10 mouse cellular contexts compared by ENCODE assay signal in genomic region chr15:82081161-82081560, GRCm38 (mm10). TPM values are rescaled to one million over a fixed set of nuclear protein-coding genes. Genes with fewer than 3 reads are reported as not detected.
DNase-seq lines count a peak whose midpoint lies in the region; ATAC-seq and TF ChIP-seq lines count a peak whose summit lies in the region.
"Had no signal": no experiment of that assay in that cellular context is flagged by ENCODE, and none has a peak within 500 bp of the region (broad histone marks: within the 10 kb centered on the region; RNA-seq: fewer than 3 reads in every experiment).

No protein-coding gene starts in this region.

- H3K36me3 ChIP-seq in forebrain, embryonic 14.5 days (ENCODE audit: control insufficient read depth, insufficient read depth, low read length): no peaks in the 10 kb centered on the region
- H3K36me3 ChIP-seq in forebrain, embryonic 12.5 days (replicated peaks): no peaks in the 10 kb centered on the region
- H3K36me3 ChIP-seq in ES-Bruce4 (ENCODE audit: control insufficient read depth, insufficient read depth, low read length, poor library complexity, severe bottlenecking): no peaks in the 10 kb centered on the region
- H3K36me3 ChIP-seq in hindbrain, embryonic 15.5 days: no peaks in the 10 kb centered on the region
- H3K36me3 ChIP-seq in heart, embryonic 11.5 days (ENCODE audit: control insufficient read depth, insufficient read depth, low read length): no peaks in the 10 kb centered on the region
- H3K36me3 ChIP-seq: G1E; heart, embryonic 13.5 days had no signal

- H3K9ac ChIP-seq in forebrain, embryonic 14.5 days (ENCODE audit: low read length): no peak overlapping the region
- H3K9ac ChIP-seq in forebrain, embryonic 12.5 days: no peak overlapping the region
- H3K9ac ChIP-seq in ES-Bruce4 (ENCODE audit: low read depth, poor library complexity, severe bottlenecking): no peak overlapping the region
- H3K9ac ChIP-seq in hindbrain, embryonic 15.5 days: no peak overlapping the region
- H3K9ac ChIP-seq in heart, embryonic 11.5 days (ENCODE audit: low read depth, low read length): no peak overlapping the region
- H3K9ac ChIP-seq: heart, embryonic 13.5 days had no signal

- no peak for TF ChIP-seq POLR2A in ES-Bruce4 (IDR thresholded peaks at IDR 0.05; ENCODE audit: insufficient read depth, low read length)

- no peaks in the 10 kb centered on the region for H3K4me1 ChIP-seq in forebrain, embryonic 14.5 days (ENCODE audit: control insufficient read depth, insufficient read depth, low read length)
- no peaks in the 10 kb centered on the region for H3K4me1 ChIP-seq in forebrain, embryonic 12.5 days
- no peaks in the 10 kb centered on the region for H3K4me1 ChIP-seq in ES-Bruce4 (ENCODE audit: control insufficient read depth, insufficient read depth, low read length)
- H3K4me1 ChIP-seq in hindbrain, embryonic 15.5 days (replicated peaks): no peaks in the 10 kb centered on the region
- no peaks in the 10 kb centered on the region for H3K4me1 ChIP-seq in heart, embryonic 11.5 days (ENCODE audit: control insufficient read depth, insufficient read depth, low read length)
- H3K4me1 ChIP-seq: heart, embryonic 13.5 days had no signal

- ATAC-seq in forebrain, embryonic 14.5 days: peak; percentile 48; the same call in 1 of the 2 replicates
- ATAC-seq in forebrain, embryonic 12.5 days (ENCODE audit: low FRiP score): no peak
- ATAC-seq in common myeloid progenitor, adult 5-6 weeks (replicated peaks; ENCODE audit: low read depth, poor library complexity, severe bottlenecking): peak; percentile 94
- ATAC-seq in hindbrain, embryonic 15.5 days (ENCODE audit: low FRiP score, low read depth): peak; percentile 69; the same call in 1 of the 2 replicates
- no peak for ATAC-seq in heart, embryonic 11.5 days (replicated peaks; ENCODE audit: insufficient number of reproducible peaks, low FRiP score, low TSS enrichment)

- no peaks in the 10 kb centered on the region for H3K9me3 ChIP-seq in forebrain, embryonic 14.5 days (replicated peaks; ENCODE audit: control insufficient read depth, low read length)
- H3K9me3 ChIP-seq in forebrain, embryonic 12.5 days: no peaks in the 10 kb centered on the region
- no peaks in the 10 kb centered on the region for H3K9me3 ChIP-seq in ES-Bruce4 (replicated peaks; ENCODE audit: control insufficient read depth, insufficient read depth, low read length, poor library complexity, severe bottlenecking)
- no peaks in the 10 kb centered on the region for H3K9me3 ChIP-seq in hindbrain, embryonic 15.5 days
- no peaks in the 10 kb centered on the region for H3K9me3 ChIP-seq in heart, embryonic 11.5 days (replicated peaks; ENCODE audit: control insufficient read depth, low read length)
- H3K9me3 ChIP-seq: G1E; heart, embryonic 13.5 days had no signal

- intact Hi-C loops in left cerebral cortex, postnatal 4 days (cut with DNase I): no loop called here

- DNase-seq in forebrain, embryonic 14.5 days (ENCODE audit: low spot score): peak; percentile 68
- peak; percentile 70 for DNase-seq in left cerebral cortex, postnatal 4 days
- DNase-seq in right cerebral cortex, adult 2 months (ENCODE audit: low spot score in 2 of 2): peak; percentile 73 to 77

- H3K27ac ChIP-seq in forebrain, embryonic 14.5 days (ENCODE audit: low read depth, low read length): no peak overlapping the region
- H3K27ac ChIP-seq in forebrain, embryonic 12.5 days: no peak overlapping the region
- no peak overlapping the region for H3K27ac ChIP-seq in ES-Bruce4 (ENCODE audit: insufficient read depth, low read length)
- H3K27ac ChIP-seq in hindbrain, embryonic 15.5 days (replicated peaks): no peak overlapping the region
- no peak overlapping the region for H3K27ac ChIP-seq in heart, embryonic 11.5 days (ENCODE audit: low read depth, low read length)
- H3K27ac ChIP-seq: heart, embryonic 13.5 days had no signal

- no peak overlapping the region for H3K4me2 ChIP-seq in forebrain, embryonic 14.5 days (ENCODE audit: low read length)
- H3K4me2 ChIP-seq in forebrain, embryonic 12.5 days: no peak overlapping the region
- H3K4me2 ChIP-seq in hindbrain, embryonic 15.5 days: no peak overlapping the region
- H3K4me2 ChIP-seq in heart, embryonic 11.5 days: no peak overlapping the region
- H3K4me2 ChIP-seq: heart, embryonic 13.5 days had no signal

- peak; percentile 48 for TF ChIP-seq CTCF in ES-Bruce4 (IDR thresholded peaks at IDR 0.05; ENCODE audit: low read depth, low read length)

- no peaks in the 10 kb centered on the region for H3K27me3 ChIP-seq in forebrain, embryonic 14.5 days (replicated peaks; ENCODE audit: control insufficient read depth, insufficient read depth, low read length)
- H3K27me3 ChIP-seq in forebrain, embryonic 12.5 days: no peaks in the 10 kb centered on the region
- H3K27me3 ChIP-seq in ES-Bruce4 (ENCODE audit: control insufficient read depth, insufficient read depth, low read length, poor library complexity, severe bottlenecking): no peaks in the 10 kb centered on the region
- H3K27me3 ChIP-seq in hindbrain, embryonic 15.5 days: no peaks in the 10 kb centered on the region
- no peaks in the 10 kb centered on the region for H3K27me3 ChIP-seq in heart, embryonic 11.5 days (ENCODE audit: control insufficient read depth, insufficient read depth, low read length)

- 30% methylated on average over 7 of the region's 7 CpGs for WGBS in forebrain, embryonic 14.5 days
- 32% methylated on average over 7 of the region's 7 CpGs for WGBS in forebrain, embryonic 12.5 days
- WGBS in hindbrain, embryonic 15.5 days: 29% methylated on average over 7 of the region's 7 CpGs
- 29% methylated on average over 7 of the region's 7 CpGs for WGBS in heart, embryonic 11.5 days (ENCODE audit: insufficient replicate concordance)

- no peak overlapping the region for H3K4me3 ChIP-seq in forebrain, embryonic 14.5 days (ENCODE audit: low read depth, low read length)
- no peak overlapping the region for H3K4me3 ChIP-seq in forebrain, embryonic 12.5 days (replicated peaks)
- H3K4me3 ChIP-seq in ES-Bruce4 (ENCODE audit: low read depth, low read length): no peak overlapping the region
- no peak overlapping the region for H3K4me3 ChIP-seq in hindbrain, embryonic 15.5 days
- H3K4me3 ChIP-seq in heart, embryonic 11.5 days (ENCODE audit: low read depth, low read length): no peak overlapping the region
- H3K4me3 ChIP-seq: heart, embryonic 13.5 days had no signal

- TF ChIP-seq EP300 in ES-Bruce4 (IDR thresholded peaks at IDR 0.05; ENCODE audit: insufficient read depth, low read depth, low read length): no peak

RNA-seq across cellular contexts. Expression of gene Mei1, which starts 11.4 kb away (rescaled TPM):
- not detected in 2 replicates for polyA plus RNA-seq in forebrain, embryonic 14.5 days (2014; fragmentation: Nextera tagmentation; extraction: Ambion mirVana)
- 0.06 and 0.08 TPM in 2 replicates for polyA plus RNA-seq in forebrain, embryonic 12.5 days (2016; fragmentation: Nextera tagmentation; extraction: Ambion mirVana)
- 0.23 TPM in 1 of 2 replicates, not detected in the other for polyA plus RNA-seq in ES-Bruce4 (2011; ENCODE audit: insufficient read depth, insufficient read length, low read depth, missing spikeins)
- not detected in 2 replicates for total RNA-seq in common myeloid progenitor, adult 5-6 weeks (2017)
- 0.08 and 0.09 TPM in 2 replicates for polyA plus RNA-seq in hindbrain, embryonic 15.5 days (2015; fragmentation: Nextera tagmentation; extraction: Ambion mirVana)
- total RNA-seq in left cerebral cortex, postnatal 4 days (2021): under 1 TPM in 1 of 2 experiments, not detected in 1; 0.10 TPM
- not detected in 2 replicates for polyA plus RNA-seq in heart, embryonic 11.5 days (2014; fragmentation: Nextera tagmentation; extraction: Ambion mirVana)
- polyA plus RNA-seq: G1E; heart, embryonic 13.5 days had no signal

RNA-seq across cellular contexts. Expression of gene 4930407I10Rik, which starts 22.2 kb away (rescaled TPM):
- not detected in 2 replicates for polyA plus RNA-seq in forebrain, embryonic 14.5 days (2014; fragmentation: Nextera tagmentation; extraction: Ambion mirVana)
- 0.06 TPM in 1 of 2 replicates, not detected in the other for polyA plus RNA-seq in forebrain, embryonic 12.5 days (2016; fragmentation: Nextera tagmentation; extraction: Ambion mirVana)
- polyA plus RNA-seq in ES-Bruce4 (2011; ENCODE audit: insufficient read depth, insufficient read length, low read depth, missing spikeins): not detected in 2 replicates
- total RNA-seq in common myeloid progenitor, adult 5-6 weeks (2017): not detected in 2 replicates
- not detected in 2 replicates for polyA plus RNA-seq in hindbrain, embryonic 15.5 days (2015; fragmentation: Nextera tagmentation; extraction: Ambion mirVana)
- not detected for total RNA-seq in left cerebral cortex, postnatal 4 days (2021)
- polyA plus RNA-seq in heart, embryonic 11.5 days (2014; fragmentation: Nextera tagmentation; extraction: Ambion mirVana): not detected in 2 replicates
- polyA plus RNA-seq: G1E; heart, embryonic 13.5 days had no signal

RNA-seq across cellular contexts. Expression of gene Snu13, which starts 33.8 kb away (rescaled TPM):
- polyA plus RNA-seq in forebrain, embryonic 14.5 days (2014; fragmentation: Nextera tagmentation; extraction: Ambion mirVana): 295 and 348 TPM in 2 replicates
- 210 and 220 TPM in 2 replicates for polyA plus RNA-seq in forebrain, embryonic 12.5 days (2016; fragmentation: Nextera tagmentation; extraction: Ambion mirVana)
- polyA plus RNA-seq in ES-Bruce4 (2011; ENCODE audit: insufficient read depth, insufficient read length, low read depth, missing spikeins): 271 and 279 TPM in 2 replicates
- 197 and 206 TPM in 2 replicates for total RNA-seq in common myeloid progenitor, adult 5-6 weeks (2017)
- 237 and 238 TPM in 2 replicates for polyA plus RNA-seq in hindbrain, embryonic 15.5 days (2015; fragmentation: Nextera tagmentation; extraction: Ambion mirVana)
- total RNA-seq in left cerebral cortex, postnatal 4 days (2021): 100 to 1,000 TPM; 123 to 130 TPM
- polyA plus RNA-seq in heart, embryonic 11.5 days (2014; fragmentation: Nextera tagmentation; extraction: Ambion mirVana): 193 and 203 TPM in 2 replicates

RNA-seq across cellular contexts. Expression of gene Ccdc134, which starts 46.6 kb away (rescaled TPM):
- 12.8 and 15.5 TPM in 2 replicates for polyA plus RNA-seq in forebrain, embryonic 14.5 days (2014; fragmentation: Nextera tagmentation; extraction: Ambion mirVana)
- 17.5 and 19.0 TPM in 2 replicates for polyA plus RNA-seq in forebrain, embryonic 12.5 days (2016; fragmentation: Nextera tagmentation; extraction: Ambion mirVana)
- polyA plus RNA-seq in ES-Bruce4 (2011; ENCODE audit: insufficient read depth, insufficient read length, low read depth, missing spikeins): 13.7 and 15.0 TPM in 2 replicates
- 8.8 and 18.0 TPM in 2 replicates for total RNA-seq in common myeloid progenitor, adult 5-6 weeks (2017)
- 11.6 and 12.0 TPM in 2 replicates for polyA plus RNA-seq in hindbrain, embryonic 15.5 days (2015; fragmentation: Nextera tagmentation; extraction: Ambion mirVana)
- total RNA-seq in left cerebral cortex, postnatal 4 days (2021): 10 to 100 TPM; 11.3 to 12.4 TPM
- 9.5 and 9.6 TPM in 2 replicates for polyA plus RNA-seq in heart, embryonic 11.5 days (2014; fragmentation: Nextera tagmentation; extraction: Ambion mirVana)

RNA-seq across cellular contexts. Expression of gene Desi1, which starts 47.5 kb away (rescaled TPM):
- 33.4 and 39.5 TPM in 2 replicates for polyA plus RNA-seq in forebrain, embryonic 14.5 days (2014; fragmentation: Nextera tagmentation; extraction: Ambion mirVana)
- 39.2 and 40.7 TPM in 2 replicates for polyA plus RNA-seq in forebrain, embryonic 12.5 days (2016; fragmentation: Nextera tagmentation; extraction: Ambion mirVana)
- polyA plus RNA-seq in ES-Bruce4 (2011; ENCODE audit: insufficient read depth, insufficient read length, low read depth, missing spikeins): 45.4 and 45.9 TPM in 2 replicates
- 12.2 and 13.6 TPM in 2 replicates for total RNA-seq in common myeloid progenitor, adult 5-6 weeks (2017)
- polyA plus RNA-seq in hindbrain, embryonic 15.5 days (2015; fragmentation: Nextera tagmentation; extraction: Ambion mirVana): 52.6 and 55.1 TPM in 2 replicates
- 10 to 100 TPM; 64.8 to 72.7 TPM for total RNA-seq in left cerebral cortex, postnatal 4 days (2021)
- polyA plus RNA-seq in heart, embryonic 11.5 days (2014; fragmentation: Nextera tagmentation; extraction: Ambion mirVana): 23.8 TPM in 2 replicates

Comparison
In these comparisons a context has a peak if more than half of its experiments do, and no peak if none do; other contexts are left out.
1. ATAC-seq: peak in forebrain, embryonic 14.5 days (single experiment), common myeloid progenitor, adult 5-6 weeks (single experiment) and hindbrain, embryonic 15.5 days (single experiment); none in forebrain, embryonic 12.5 days (single experiment) and heart, embryonic 11.5 days (single experiment).
2. Peak in every context shown above with its lines, with median percentiles within 50 percentile points of each other: DNase-seq.